Mouse (Mus musculus) layer of hippocampus, adult 18-20 months (tissue): ENCODE data around the gene Kcnn4. TPM values are rescaled to one million over a fixed set of nuclear protein-coding genes. Genes with fewer than 3 reads are reported as not detected.
A peak's percentile ranks its signal among the peaks of the same experiment; 100 is the strongest.

Source experiments
- DNase-seq, 2 experiments: peaks; one replicate each; pipeline ENCODE4 v3.0.0; 2022; ENCODE audit warnings: low spot score in 2 of 2
- long read RNA-seq: library from polyadenylated mRNA; stranded (forward); transcript quantifications from one replicate; pipeline ENCODE4 v2.0.0, GENCODE M21; 2021
- total RNA-seq, 2 experiments: library from RNA; stranded (reverse); gene quantifications; 2 replicates each; pipeline ENCODE4 v1.2.3; 2021

The Kcnn4 gene
- total RNA-seq = under 1 TPM; 0.36 to 0.72 TPM
- long read RNA-seq, partial matches to known transcripts = 0 of 1 reads
- long read RNA-seq, other reads (novel, unspliced or antisense) = 0 of 1 reads

- DNase-seq = no peak
Measured at GRCm38 (mm10) chr7:24369731-24370541, at the start of gene Kcnn4. Kcnn4 (plus strand) TSS chr7:24370263.

GRCm38 (mm10) chr7:24322593-24322992 lies 47.5 kb upstream of the Kcnn4 start:
- no peak for DNase-seq

GRCm38 (mm10) chr7:24325197-24325596 lies 44.9 kb upstream of the Kcnn4 start:
- DNase-seq = peak in 1 of 2 experiments; percentile 59

GRCm38 (mm10) chr7:24325675-24326128 lies 44.4 kb upstream of the Kcnn4 start:
- peak; percentile 16 to 68 for DNase-seq

GRCm38 (mm10) chr7:24326273-24327135 lies 43.6 kb upstream of the Kcnn4 start:
- DNase-seq = peak in 1 of 2 experiments; percentile 19

GRCm38 (mm10) chr7:24327281-24327975 lies 42.6 kb upstream of the Kcnn4 start:
- no peak for DNase-seq

GRCm38 (mm10) chr7:24333304-24333986 lies 36.6 kb upstream of the Kcnn4 start, which contains the start of gene Tescl:
Tescl (minus strand) TSS chr7:24333936.
- no peak for DNase-seq

GRCm38 (mm10) chr7:24335699-24336309 lies 34.3 kb upstream of the Kcnn4 start:
- peak; percentile 66 to 90 for DNase-seq

- no peak for DNase-seq
Measured at GRCm38 (mm10) chr7:24338241-24338640, 31.8 kb upstream of the Kcnn4 start.

GRCm38 (mm10) chr7:24343701-24344272 lies 26.3 kb upstream of the Kcnn4 start:
- peak in 1 of 2 experiments; percentile 41 for DNase-seq

GRCm38 (mm10) chr7:24346444-24346843 lies 23.6 kb upstream of the Kcnn4 start:
- no peak for DNase-seq

GRCm38 (mm10) chr7:24348896-24349295 lies 21.2 kb upstream of the Kcnn4 start, which contains the start of gene Lypd5:
Lypd5 (plus strand) TSS chr7:24349196.
- no peak for DNase-seq

GRCm38 (mm10) chr7:24355646-24356045 lies 14.4 kb upstream of the Kcnn4 start:
- no peak for DNase-seq

- DNase-seq = no peak
Measured at GRCm38 (mm10) chr7:24356081-24356480, 14.0 kb upstream of the Kcnn4 start.

GRCm38 (mm10) chr7:24357899-24358298 lies 12.2 kb upstream of the Kcnn4 start:
- DNase-seq = no peak

GRCm38 (mm10) chr7:24359269-24359668 lies 10.8 kb upstream of the Kcnn4 start:
- DNase-seq = no peak

- no peak for DNase-seq
Measured at GRCm38 (mm10) chr7:24361001-24361400, 9.1 kb upstream of the Kcnn4 start.

GRCm38 (mm10) chr7:24363228-24363627 lies 6.8 kb upstream of the Kcnn4 start:
- peak in 1 of 2 experiments; percentile 58 for DNase-seq

GRCm38 (mm10) chr7:24364827-24365226 lies 5.2 kb upstream of the Kcnn4 start:
- DNase-seq = peak; percentile 71 to 91
